Mouse (Mus musculus) stomach, postnatal 0 days (tissue): ENCODE results near the gene Olfr1006. TPM values are rescaled to one million over a fixed set of nuclear protein-coding genes. Genes with fewer than 3 reads are reported as not detected.

Experiments used
- ATAC-seq: fragments of 200-750 bp; cut with Nextera tagmentation; 2 replicates; pipeline ENCODE4 v1.8.0; 2017; ENCODE audit not compliant: low FRiP score, low TSS enrichment
- DNase-seq: peaks from one replicate; pipeline ENCODE4 v3.0.0-alpha.2; 2016; ENCODE audit warnings: low spot score
- H3K27ac ChIP-seq: fragments of 300-500 bp; sonication (generic); replicated peaks from 2 replicates; pipeline ENCODE4 v1.5.1; 2014; ENCODE audit warnings: mild to moderate bottlenecking, control low read depth
- H3K27me3 ChIP-seq: fragments of 300-500 bp; sonication (generic); 2 replicates; pipeline ENCODE4 v1.6.1; 2014; ENCODE audit warnings: low read length; ENCODE audit not compliant: control insufficient read depth, insufficient read depth
- H3K36me3 ChIP-seq: fragments of 300-500 bp; sonication (generic); 2 replicates; pipeline ENCODE4 v1.6.1; 2014; ENCODE audit warnings: low read length, mixed read lengths; ENCODE audit not compliant: control insufficient read depth, insufficient read depth
- H3K4me1 ChIP-seq: fragments of 300-500 bp; sonication (generic); replicated peaks from 2 replicates; pipeline ENCODE4 v1.6.1; 2014; ENCODE audit warnings: antibody characterized with exemption; ENCODE audit not compliant: control insufficient read depth, insufficient read depth
- H3K4me2 ChIP-seq: fragments of 300-500 bp; sonication (generic); replicated peaks from 2 replicates; pipeline ENCODE4 v1.6.1; 2014; ENCODE audit warnings: low read depth, mild to moderate bottlenecking, control low read depth, moderate library complexity
- H3K4me3 ChIP-seq: fragments of 300-500 bp; sonication (generic); 2 replicates; pipeline ENCODE4 v1.5.1; 2014; ENCODE audit warnings: low read depth, low read length, control low read depth
- H3K9ac ChIP-seq: fragments of 300-500 bp; sonication (generic); 2 replicates; pipeline ENCODE4 v1.6.1; 2014; ENCODE audit warnings: mild to moderate bottlenecking, low read length, control low read depth, mixed read lengths
- H3K9me3 ChIP-seq: fragments of 300-500 bp; sonication (generic); 2 replicates; pipeline ENCODE4 v1.6.1; 2016; ENCODE audit warnings: low read length; ENCODE audit not compliant: control insufficient read depth
- CTCF ChIP-seq: IDR thresholded peaks from 2 replicates; pipeline ENCODE4 v1.5.1; 2016; ENCODE audit warnings: antibody characterized with exemption, low read depth, mild to moderate bottlenecking, moderate library complexity
- EP300 ChIP-seq: optimal IDR thresholded peaks from 2 replicates; pipeline ENCODE3; 2016; ENCODE audit warnings: antibody characterized with exemption
- WGBS: fragments of 180-500 bp; shearing (Covaris S2); extraction: QIAGEN DNeasy Blood & Tissue Kit; methylation state at CpG from one replicate; pipeline ENCODE4 v1.1.7; 2014; 5-methylcytosine and 5-hydroxymethylcytosine counted together
- polyA plus RNA-seq: library from polyadenylated mRNA; unstranded; fragments of >200 nt; fragmentation: Nextera tagmentation; extraction: Ambion mirVana; gene quantifications from 2 replicates; pipeline ENCODE4 v1.2.1, GENCODE M21; 2015

Olfr1006 gene
- polyA plus RNA-seq, 1 experiment from 2014 or later = not detected

- no peak for TF ChIP-seq CTCF
- TF ChIP-seq EP300 = no peak
- H3K4me3 ChIP-seq = no peak within 1 kb of the TSS
- DNase-seq (no peak), ATAC-seq (no peak)
- WGBS = 89% methylated on average over 1 of the region's 1 CpGs
- no peaks in the 10 kb centered on the region for H3K36me3 ChIP-seq
- no peaks in the 10 kb centered on the region for H3K9me3 ChIP-seq
- no peak within 1 kb of the TSS for H3K4me2 ChIP-seq
- no peak within 1 kb of the TSS for H3K27ac ChIP-seq
- H3K27me3 ChIP-seq = no peaks in the 10 kb centered on the region
- no peak within 1 kb of the TSS for H3K9ac ChIP-seq
- no peaks in the 10 kb centered on the region for H3K4me1 ChIP-seq
These were observed 28.0 kb downstream of the Olfr1006 start, which contains the start of gene Olfr1002 for GRCm38 (mm10) chr2:85650604-85651003. TSS of gene Olfr1002 (minus strand) at chr2:85650704.

Other genes with a start within 250 kb of the Olfr1006 start
- gene Olfr994, start 242.3 kb downstream of the Olfr1006 start, polyA plus RNA-seq = not detected in 2 replicates
- not detected in 2 replicates for gene Olfr995, start 235.1 kb downstream of the Olfr1006 start, polyA plus RNA-seq
- gene 4833423E24Rik, start 159.7 kb downstream of the Olfr1006 start, polyA plus RNA-seq = 60.6 and 61.5 TPM in 2 replicates
- not detected in 2 replicates for gene Olfr996, start 99.6 kb downstream of the Olfr1006 start, polyA plus RNA-seq
- gene Olfr998, start 89.8 kb downstream of the Olfr1006 start, polyA plus RNA-seq = 0.10 TPM in 1 of 2 replicates, not detected in the other
- gene Olfr1000, start 66.9 kb downstream of the Olfr1006 start, polyA plus RNA-seq = not detected in 2 replicates
- not detected in 2 replicates for gene Olfr1002, start 28.1 kb downstream of the Olfr1006 start, polyA plus RNA-seq
- gene Olfr154, start 14.3 kb downstream of the Olfr1006 start, polyA plus RNA-seq = not detected in 2 replicates
- not detected in 2 replicates for gene Olfr1008, start 10.7 kb upstream of the Olfr1006 start, polyA plus RNA-seq
- gene Olfr1009, start 36.7 kb upstream of the Olfr1006 start, polyA plus RNA-seq = not detected in 2 replicates
- gene Olfr1012, start 84.0 kb upstream of the Olfr1006 start, polyA plus RNA-seq = not detected in 2 replicates
- gene Olfr1013, start 88.3 kb upstream of the Olfr1006 start, polyA plus RNA-seq = not detected in 2 replicates
- not detected in 2 replicates for gene Olfr1014, start 93.9 kb upstream of the Olfr1006 start, polyA plus RNA-seq
- not detected in 2 replicates for gene Olfr1015, start 103.2 kb upstream of the Olfr1006 start, polyA plus RNA-seq
- gene Olfr1016, start 123.8 kb upstream of the Olfr1006 start, polyA plus RNA-seq = not detected in 2 replicates
- not detected in 2 replicates for gene Olfr1018, start 139.7 kb upstream of the Olfr1006 start, polyA plus RNA-seq
- gene Olfr1019, start 166.7 kb upstream of the Olfr1006 start, polyA plus RNA-seq = not detected in 2 replicates
- gene Olfr1020, start 168.3 kb upstream of the Olfr1006 start, polyA plus RNA-seq = not detected in 2 replicates
- not detected in 2 replicates for gene Olfr1022, start 189.8 kb upstream of the Olfr1006 start, polyA plus RNA-seq
- not detected in 2 replicates for gene Olfr1023, start 206.9 kb upstream of the Olfr1006 start, polyA plus RNA-seq
- gene Olfr1024, start 226.3 kb upstream of the Olfr1006 start, polyA plus RNA-seq = not detected in 2 replicates
- gene Olfr1025-ps1, start 236.4 kb upstream of the Olfr1006 start, polyA plus RNA-seq = not detected in 2 replicates
- gene Olfr1026, start 242.8 kb upstream of the Olfr1006 start, polyA plus RNA-seq = not detected in 2 replicates